Mouse (Mus musculus): ENCODE data around the gene Igf1r.
A peak's percentile ranks its signal among the peaks of the same experiment; 100 is the strongest.

The Igf1r gene

GRCm38 (mm10) chr7:68128271-68128674 lies 175.6 kb downstream of the Igf1r start:
- DNase-seq = peak in 1 of 2 experiments; percentile 30

GRCm38 (mm10) chr7:68129077-68129511 lies 176.5 kb downstream of the Igf1r start:
- DNase-seq = peak; percentile 95 to 97

GRCm38 (mm10) chr7:68129546-68130253 lies 177.1 kb downstream of the Igf1r start:
- peak; percentile 75 to 76 for DNase-seq

GRCm38 (mm10) chr7:68130950-68131580 lies 178.4 kb downstream of the Igf1r start:
- no peak for DNase-seq

- peak in 1 of 2 experiments; percentile 32 for DNase-seq
These were observed 181.1 kb downstream of the Igf1r start for GRCm38 (mm10) chr7:68133679-68134078.

- DNase-seq = no peak
These were observed 182.3 kb downstream of the Igf1r start for GRCm38 (mm10) chr7:68134948-68135347.

- no peak for DNase-seq
These were observed 183.4 kb downstream of the Igf1r start for GRCm38 (mm10) chr7:68136056-68136455.

GRCm38 (mm10) chr7:68139384-68139783 lies 186.8 kb downstream of the Igf1r start:
- no peak for DNase-seq

GRCm38 (mm10) chr7:68140041-68140807 lies 187.6 kb downstream of the Igf1r start:
- DNase-seq = no peak

GRCm38 (mm10) chr7:68144266-68144665 lies 191.6 kb downstream of the Igf1r start:
- DNase-seq = peak; percentile 52 to 77

GRCm38 (mm10) chr7:68148297-68149048 lies 195.8 kb downstream of the Igf1r start:
- DNase-seq = no peak

- no peak for DNase-seq
These were observed 199.3 kb downstream of the Igf1r start for GRCm38 (mm10) chr7:68151892-68152291.

GRCm38 (mm10) chr7:68152458-68152857 lies 199.8 kb downstream of the Igf1r start:
- DNase-seq = no peak

GRCm38 (mm10) chr7:68153269-68153668 lies 200.6 kb downstream of the Igf1r start:
- no peak for DNase-seq

- no peak for DNase-seq
These were observed 202.0 kb downstream of the Igf1r start for GRCm38 (mm10) chr7:68154588-68154987.

- DNase-seq = no peak
These were observed 207.6 kb downstream of the Igf1r start for GRCm38 (mm10) chr7:68160094-68160791.

GRCm38 (mm10) chr7:68164074-68164473 lies 211.4 kb downstream of the Igf1r start:
- peak; percentile 36 to 50 for DNase-seq

GRCm38 (mm10) chr7:68172776-68173175 lies 220.1 kb downstream of the Igf1r start:
- DNase-seq = no peak

GRCm38 (mm10) chr7:68179672-68180071 lies 227.0 kb downstream of the Igf1r start:
- DNase-seq = no peak

- DNase-seq = no peak
These were observed 228.5 kb downstream of the Igf1r start for GRCm38 (mm10) chr7:68181104-68181503.

GRCm38 (mm10) chr7:68182025-68182424 lies 229.4 kb downstream of the Igf1r start:
- no peak for DNase-seq

- no peak for DNase-seq
These were observed 230.1 kb downstream of the Igf1r start for GRCm38 (mm10) chr7:68182773-68183172.
